Mouse (Mus musculus) myocyte (in vitro differentiated cells): ENCODE data around the gene Asb18. TPM values are rescaled to one million over a fixed set of nuclear protein-coding genes. Genes with fewer than 3 reads are reported as not detected.
A peak's percentile ranks its signal among the peaks of the same experiment; 100 is the strongest.

Experiments
- H3K27me3 ChIP-seq: one replicate; pipeline ENCODE4 v1.6.1; 2011; ENCODE audit not compliant: control insufficient read depth, insufficient read depth, insufficient read length
- H3K36me3 ChIP-seq: one replicate; pipeline ENCODE4 v1.6.1; 2011; ENCODE audit not compliant: control insufficient read depth, insufficient read depth
- H3K4me2 ChIP-seq: one replicate; pipeline ENCODE4 v1.6.1; 2011; ENCODE audit warnings: low read depth, control low read depth
- H3K4me3 ChIP-seq: one replicate; pipeline ENCODE4 v1.5.1; 2011; ENCODE audit warnings: mild to moderate bottlenecking, control low read depth, moderate library complexity
- H3K79me2 ChIP-seq: one replicate; pipeline ENCODE4 v1.6.1; 2011; ENCODE audit not compliant: control insufficient read depth, insufficient read depth
- H3ac ChIP-seq: one replicate; pipeline ENCODE4 v1.6.1; 2011; ENCODE audit not compliant: control insufficient read depth, insufficient read length
- CEBPB ChIP-seq: IDR thresholded peaks from 2 replicates; pipeline ENCODE4 v1.6.1; 2011; ENCODE audit warnings: mild to moderate bottlenecking, moderate library complexity; ENCODE audit not compliant: poor library complexity, insufficient read depth, severe bottlenecking
- E2F4 ChIP-seq: IDR thresholded peaks from one replicate; pipeline ENCODE4 v1.6.1; 2011; ENCODE audit warnings: mild to moderate bottlenecking, control low read depth, moderate library complexity; ENCODE audit not compliant: insufficient read depth
- MAX ChIP-seq: IDR thresholded peaks from one replicate; pipeline ENCODE4 v1.6.1; 2011; ENCODE audit warnings: low read depth, mild to moderate bottlenecking, control low read depth
- MYOD1 ChIP-seq, 3 experiments: IDR thresholded peaks; one replicate each; pipeline ENCODE4 v1.6.1; 2011; ENCODE audit warnings: control low read depth in 2 of 3, low read depth in 2 of 3, mild to moderate bottlenecking in 2 of 3, moderate library complexity in 1 of 3; ENCODE audit not compliant: insufficient read length in 2 of 3, control insufficient read depth in 1 of 3
- MYOG ChIP-seq, 3 experiments: IDR thresholded peaks; one replicate each; pipeline ENCODE4 v1.6.1; 2011; ENCODE audit warnings: control low read depth in 2 of 3, low read depth in 2 of 3, mild to moderate bottlenecking in 2 of 3; ENCODE audit not compliant: insufficient read length in 2 of 3, control insufficient read depth in 1 of 3, insufficient read depth in 1 of 3
- POLR2A ChIP-seq: IDR thresholded peaks from one replicate; pipeline ENCODE4 v1.6.1; 2011; ENCODE audit warnings: low read depth, mild to moderate bottlenecking, control low read depth, moderate library complexity; ENCODE audit not compliant: insufficient read length
- POLR2AphosphoS2 ChIP-seq: IDR thresholded peaks from one replicate; pipeline ENCODE4 v1.6.1; 2011; ENCODE audit warnings: low read depth, control low read depth; ENCODE audit not compliant: insufficient read length
- REST ChIP-seq: IDR thresholded peaks from one replicate; pipeline ENCODE4 v1.6.1; 2011; ENCODE audit warnings: mild to moderate bottlenecking, control low read depth, moderate library complexity; ENCODE audit not compliant: insufficient read depth, insufficient read length
- SRF ChIP-seq: IDR thresholded peaks from one replicate; pipeline ENCODE4 v1.6.1; 2011; ENCODE audit warnings: low read depth; ENCODE audit not compliant: control insufficient read depth, insufficient read length
- TCF12 ChIP-seq: IDR thresholded peaks from one replicate; pipeline ENCODE4 v1.6.1; 2011; ENCODE audit warnings: mild to moderate bottlenecking, control low read depth; ENCODE audit not compliant: poor library complexity, insufficient read depth, severe bottlenecking
- TCF3 ChIP-seq: IDR thresholded peaks from one replicate; pipeline ENCODE4 v1.6.1; 2011; ENCODE audit warnings: low read depth, control low read depth; ENCODE audit not compliant: insufficient read length
- USF1 ChIP-seq: IDR thresholded peaks from one replicate; pipeline ENCODE4 v1.6.1; 2011; ENCODE audit warnings: low read depth, mild to moderate bottlenecking, control low read depth, moderate library complexity
- polyA plus RNA-seq: library from polyadenylated mRNA; unstranded; fragments of >200 nt; fragmentation: generic; extraction: Trizol; gene quantifications from one replicate; pipeline ENCODE4 v1.2.1, GENCODE M21; 2012; ENCODE audit warnings: missing spikeins

The Asb18 gene
- polyA plus RNA-seq: 0.01 TPM

DNA sequence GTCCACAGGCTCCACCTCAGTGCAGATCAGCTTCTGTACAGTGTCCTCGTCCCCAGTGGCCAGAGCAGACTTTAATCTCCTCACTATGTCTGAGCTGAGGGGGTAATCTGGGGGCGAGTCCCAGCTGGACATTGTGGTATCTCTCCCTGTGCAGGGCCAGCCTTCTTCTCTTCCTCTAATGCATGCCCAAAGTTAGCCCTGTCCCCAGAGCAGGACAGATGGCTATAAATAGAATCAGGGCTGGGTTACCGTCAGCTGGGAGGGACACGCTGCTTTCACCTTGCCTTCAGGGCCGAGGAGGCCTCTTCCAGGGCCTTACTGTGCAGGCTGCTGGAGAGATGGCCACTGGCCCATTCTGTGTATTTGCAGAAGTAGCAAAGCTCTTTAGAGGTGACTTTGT is at the start of gene Asb18:
Gene Asb18, minus strand, starts transcription at position 221 of the 400 bp plus-strand sequence.
- Histone ChIP-seq H3K36me3 (no peaks in the 10 kb centered on the region), H3ac (no peak within 1 kb of the TSS), H3K4me2 (no peak within 1 kb of the TSS), H3K27me3 (no peaks in the 10 kb centered on the region), H3K4me3 (no peak within 1 kb of the TSS), H3K79me2 (no peaks in the 10 kb centered on the region)
- TF ChIP-seq REST: no peak
- no peak for TF ChIP-seq MAX
- TF ChIP-seq MYOG (IDR thresholded peaks at IDR 0.05; ENCODE audit: control insufficient read depth in 1 of 3, insufficient read depth in 1 of 3, insufficient read length in 2 of 3, low read depth in 2 of 3): no peak
- no peak for TF ChIP-seq POLR2AphosphoS2
- TF ChIP-seq E2F4: no peak
- TF ChIP-seq SRF: no peak
- TF ChIP-seq USF1: no peak
- TF ChIP-seq MYOD1 (IDR thresholded peaks at IDR 0.05; ENCODE audit: control insufficient read depth in 1 of 3, insufficient read length in 2 of 3, low read depth in 2 of 3): no peak
- TF ChIP-seq POLR2A: no peak
- TF ChIP-seq TCF3: no peak
- TF ChIP-seq CEBPB: no peak
- no peak for TF ChIP-seq TCF12

DNA sequence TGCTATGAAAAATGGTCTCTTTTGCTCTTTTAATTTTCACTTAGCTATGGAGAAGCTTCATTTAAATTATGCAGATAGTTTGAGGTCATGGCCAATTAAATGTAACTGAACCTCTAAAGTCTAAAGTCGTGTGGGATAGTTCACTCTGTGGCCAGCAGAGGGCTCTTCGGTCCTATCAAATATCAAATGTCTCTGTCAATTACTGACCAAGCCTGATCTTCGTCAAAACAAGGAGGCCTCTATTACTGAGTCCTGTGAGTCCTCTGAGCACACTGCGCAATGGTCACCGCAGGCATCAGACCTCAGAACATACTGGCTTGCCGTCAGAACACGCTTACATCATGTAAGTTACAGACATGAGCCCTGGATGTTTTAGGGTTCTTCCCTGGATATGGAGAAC is 46.1 kb upstream of the Asb18 start:
- Histone ChIP-seq H3K4me3 (no peak overlapping the region), H3K4me2 (no peak overlapping the region), H3K27me3 (no peaks in the 10 kb centered on the region), H3ac (no peak overlapping the region), H3K79me2 (no peaks in the 10 kb centered on the region), H3K36me3 (no peaks in the 10 kb centered on the region)
- TF ChIP-seq POLR2AphosphoS2 (no peak), USF1 (no peak), TCF3 (no peak), CEBPB (no peak), E2F4 (no peak), MYOD1 (IDR thresholded peaks at IDR 0.05; ENCODE audit: control insufficient read depth in 1 of 3, insufficient read length in 2 of 3, low read depth in 2 of 3) (no peak), MAX (no peak), POLR2A (no peak)

DNA sequence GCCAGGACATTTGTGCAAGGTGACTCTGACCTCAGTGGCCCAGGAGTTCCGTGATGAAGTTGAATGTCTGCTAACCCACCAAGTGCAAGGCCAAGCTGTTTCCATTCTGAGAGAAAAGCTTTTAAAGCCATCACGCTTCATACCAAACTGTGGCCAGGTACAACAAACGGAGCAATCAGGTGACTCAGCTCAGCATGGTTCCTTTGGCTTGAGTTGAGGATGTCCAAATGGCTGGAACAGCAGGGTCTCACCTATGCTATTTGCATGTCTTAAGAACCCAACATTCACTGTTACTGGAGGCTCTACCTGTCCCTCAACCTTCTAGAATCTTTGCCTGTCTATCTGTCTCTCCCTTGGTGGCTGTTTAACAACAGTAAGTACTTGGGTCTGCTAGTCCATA is 45.6 kb upstream of the Asb18 start:
- H3K4me2 ChIP-seq: no peak overlapping the region
- no peaks in the 10 kb centered on the region for H3K36me3 ChIP-seq
- H3K79me2 ChIP-seq: no peaks in the 10 kb centered on the region
- H3K27me3 ChIP-seq: no peaks in the 10 kb centered on the region
- TF ChIP-seq USF1 (no peak), MAX (no peak), MYOD1 (IDR thresholded peaks at IDR 0.05; ENCODE audit: control insufficient read depth in 1 of 3, insufficient read length in 2 of 3, low read depth in 2 of 3) (no peak), TCF3 (no peak), TCF12 (no peak), POLR2AphosphoS2 (no peak), POLR2A (no peak), REST (no peak), CEBPB (no peak), E2F4 (no peak), SRF (no peak), MYOG (IDR thresholded peaks at IDR 0.05; ENCODE audit: control insufficient read depth in 1 of 3, insufficient read depth in 1 of 3, insufficient read length in 2 of 3, low read depth in 2 of 3) (no peak)
- no peak overlapping the region for H3ac ChIP-seq
- H3K4me3 ChIP-seq: no peak overlapping the region

DNA sequence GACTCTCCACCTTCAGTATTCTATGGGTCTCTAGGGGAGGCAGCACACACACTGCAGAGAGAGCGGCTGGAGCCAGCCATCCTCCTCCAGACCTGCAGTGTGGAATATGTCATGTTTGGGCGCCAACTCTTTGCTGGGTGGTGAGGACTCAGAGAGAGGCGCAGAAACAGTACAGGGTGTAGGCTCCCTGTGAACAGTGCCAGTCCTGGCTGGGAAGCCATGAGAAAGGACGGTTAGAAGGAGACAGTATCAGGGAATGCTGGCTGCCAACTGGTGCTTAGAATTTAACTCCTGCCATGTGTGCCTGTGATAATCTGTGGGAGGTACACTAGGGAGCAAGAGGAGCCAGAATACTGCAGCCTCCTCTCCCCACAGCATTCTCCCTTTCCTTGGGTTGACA is 40.5 kb upstream of the Asb18 start:
- no peak overlapping the region for H3K4me3 ChIP-seq
- H3K27me3 ChIP-seq: no peaks in the 10 kb centered on the region
- H3ac ChIP-seq: no peak overlapping the region
- H3K79me2 ChIP-seq: no peaks in the 10 kb centered on the region
- H3K4me2 ChIP-seq: no peak overlapping the region
- no peak for TF ChIP-seq POLR2AphosphoS2
- TF ChIP-seq MYOG (IDR thresholded peaks at IDR 0.05; ENCODE audit: control insufficient read depth in 1 of 3, insufficient read depth in 1 of 3, insufficient read length in 2 of 3, low read depth in 2 of 3): no peak
- no peak for TF ChIP-seq CEBPB
- TF ChIP-seq POLR2A: no peak
- no peak for TF ChIP-seq TCF3
- no peak for TF ChIP-seq REST
- no peak for TF ChIP-seq E2F4
- no peak for TF ChIP-seq MAX
- no peak for TF ChIP-seq USF1
- no peak for TF ChIP-seq SRF
- TF ChIP-seq MYOD1 (IDR thresholded peaks at IDR 0.05; ENCODE audit: control insufficient read depth in 1 of 3, insufficient read length in 2 of 3, low read depth in 2 of 3): no peak
- TF ChIP-seq TCF12: no peak
- H3K36me3 ChIP-seq: no peaks in the 10 kb centered on the region

- Histone ChIP-seq H3K36me3 (no peaks in the 10 kb centered on the region), H3K27me3 (no peaks in the 10 kb centered on the region), H3K79me2 (no peaks in the 10 kb centered on the region), H3K4me3 (no peak overlapping the region), H3K4me2 (peak overlapping the region; percentile 55), H3ac (no peak overlapping the region)
- TF ChIP-seq REST (no peak), SRF (no peak), TCF3 (no peak), USF1 (no peak), CEBPB (peak; percentile 53; the same call in 1 of the 2 replicates)
Measured at GRCm38 (mm10) chr1:90051347-90051746, 36.9 kb upstream of the Asb18 start.
